Mouse (Mus musculus): ENCODE measurements at regions not wholly inside any gene's neighbourhood (a gene's known extent, or its start where the extent isn't known, plus 50 kb on each side); places are given as distances from the start of the nearest gene placed in this dataset.

- in situ Hi-C loops (cut with MboI; ENCODE audit: low sequenced_read_pairs in 2 of 2, unreplicated experiment in 2 of 2), result no loop called here
- no peaks in the 10 kb centered on the region for H3K9me3 ChIP-seq (ENCODE audit: control insufficient read depth, insufficient read depth, low read depth, low read length)
- H3K27ac ChIP-seq (ENCODE audit: insufficient read depth, low read depth, low read length, poor library complexity, severe bottlenecking), result no peak overlapping the region
- H3K4me1 ChIP-seq (ENCODE audit: control insufficient read depth in 2 of 2, insufficient read depth in 2 of 2, low read length in 2 of 2, poor library complexity in 1 of 2), result no peaks in the 10 kb centered on the region
- TF ChIP-seq ZC3H11A (IDR thresholded peaks at IDR 0.05; ENCODE audit: borderline replicate concordance, low read depth, low read length) (no peak), MAFK (IDR thresholded peaks at IDR 0.05; ENCODE audit: insufficient read depth, low read depth, low read length) (no peak), HCFC1 (IDR thresholded peaks at IDR 0.05; ENCODE audit: borderline replicate concordance, insufficient read depth, low read length) (no peak), CHD2 (IDR thresholded peaks at IDR 0.05; ENCODE audit: low read depth, low read length) (no peak), ZNF384 (IDR thresholded peaks at IDR 0.05; ENCODE audit: low read depth, low read length) (no peak)
- no peak overlapping the region for H3K4me3 ChIP-seq (ENCODE audit: insufficient read depth in 1 of 2, low read depth in 1 of 2, low read length in 2 of 2, poor library complexity in 1 of 2, severe bottlenecking in 1 of 2)
- no peak for DNase-seq (ENCODE audit: low read depth, low spot score)
- H3K9ac ChIP-seq (ENCODE audit: insufficient read depth, low read depth, low read length, poor library complexity, severe bottlenecking), result no peak overlapping the region
- no peaks in the 10 kb centered on the region for H3K36me3 ChIP-seq (ENCODE audit: control insufficient read depth, insufficient read depth, low read length, poor library complexity, severe bottlenecking)
Observed at GRCm38 (mm10) chr1:61437603-61438002, 201.0 kb upstream of the Pard3b start.

- DNase-seq (ENCODE audit: low read depth, low spot score), result no peak
- no peak overlapping the region for H3K9ac ChIP-seq (ENCODE audit: insufficient read depth, low read depth, low read length, poor library complexity, severe bottlenecking)
- no peak overlapping the region for H3K27ac ChIP-seq (ENCODE audit: insufficient read depth, low read depth, low read length, poor library complexity, severe bottlenecking)
- H3K4me3 ChIP-seq (ENCODE audit: insufficient read depth in 1 of 2, low read depth in 1 of 2, low read length in 2 of 2, poor library complexity in 1 of 2, severe bottlenecking in 1 of 2), result no peak overlapping the region
- no peaks in the 10 kb centered on the region for H3K36me3 ChIP-seq (ENCODE audit: control insufficient read depth, insufficient read depth, low read length, poor library complexity, severe bottlenecking)
- no peaks in the 10 kb centered on the region for H3K9me3 ChIP-seq (ENCODE audit: control insufficient read depth, insufficient read depth, low read depth, low read length)
- TF ChIP-seq ZNF384 (IDR thresholded peaks at IDR 0.05; ENCODE audit: low read depth, low read length), result no peak
- no peak for TF ChIP-seq CHD2 (IDR thresholded peaks at IDR 0.05; ENCODE audit: low read depth, low read length)
- in situ Hi-C loops (cut with MboI; ENCODE audit: low sequenced_read_pairs in 2 of 2, unreplicated experiment in 2 of 2), result no loop called here
- H3K4me1 ChIP-seq (ENCODE audit: control insufficient read depth in 2 of 2, insufficient read depth in 2 of 2, low read length in 2 of 2, poor library complexity in 1 of 2), result no peaks in the 10 kb centered on the region
Observed at GRCm38 (mm10) chr1:61461435-61461834, 177.2 kb upstream of the Pard3b start.

- in situ Hi-C loops (cut with MboI; ENCODE audit: low sequenced_read_pairs in 2 of 2, unreplicated experiment in 2 of 2), result no loop called here
Observed at GRCm38 (mm10) chr1:61470617-61471214, 167.9 kb upstream of the Pard3b start.

GRCm38 (mm10) chr1:61471779-61472578 lies 166.6 kb upstream of the Pard3b start:
- Histone ChIP-seq H3K9ac (ENCODE audit: insufficient read depth, low read depth, low read length, poor library complexity, severe bottlenecking) (no peak overlapping the region), H3K4me3 (ENCODE audit: insufficient read depth in 1 of 2, low read depth in 1 of 2, low read length in 2 of 2, poor library complexity in 1 of 2, severe bottlenecking in 1 of 2) (no peak overlapping the region), H3K27ac (ENCODE audit: insufficient read depth, low read depth, low read length, poor library complexity, severe bottlenecking) (no peak overlapping the region), H3K4me1 (ENCODE audit: control insufficient read depth in 2 of 2, insufficient read depth in 2 of 2, low read length in 2 of 2, poor library complexity in 1 of 2) (no peaks in the 10 kb centered on the region), H3K9me3 (ENCODE audit: control insufficient read depth, insufficient read depth, low read depth, low read length) (no peaks in the 10 kb centered on the region), H3K36me3 (ENCODE audit: control insufficient read depth, insufficient read depth, low read length, poor library complexity, severe bottlenecking) (no peaks in the 10 kb centered on the region)
- no peak for TF ChIP-seq CHD2 (IDR thresholded peaks at IDR 0.05; ENCODE audit: low read depth, low read length)
- no peak for DNase-seq (ENCODE audit: low read depth, low spot score)
- in situ Hi-C loops (cut with MboI; ENCODE audit: low sequenced_read_pairs in 2 of 2, unreplicated experiment in 2 of 2), result no loop called here

More at GRCm38 (mm10) chr1:61470617-61471214, 167.9 kb upstream of the Pard3b start:
- Histone ChIP-seq H3K9me3 (ENCODE audit: control insufficient read depth, insufficient read depth, low read depth, low read length) (no peaks in the 10 kb centered on the region), H3K4me1 (ENCODE audit: control insufficient read depth in 2 of 2, insufficient read depth in 2 of 2, low read length in 2 of 2, poor library complexity in 1 of 2) (no peaks in the 10 kb centered on the region), H3K9ac (ENCODE audit: insufficient read depth, low read depth, low read length, poor library complexity, severe bottlenecking) (no peak overlapping the region), H3K36me3 (ENCODE audit: control insufficient read depth, insufficient read depth, low read length, poor library complexity, severe bottlenecking) (no peaks in the 10 kb centered on the region), H3K4me3 (ENCODE audit: insufficient read depth in 1 of 2, low read depth in 1 of 2, low read length in 2 of 2, poor library complexity in 1 of 2, severe bottlenecking in 1 of 2) (no peak overlapping the region), H3K27ac (ENCODE audit: insufficient read depth, low read depth, low read length, poor library complexity, severe bottlenecking) (no peak overlapping the region)
- DNase-seq (ENCODE audit: low read depth, low spot score), result no peak
- TF ChIP-seq HCFC1 (IDR thresholded peaks at IDR 0.05; ENCODE audit: borderline replicate concordance, insufficient read depth, low read length) (no peak), ZC3H11A (IDR thresholded peaks at IDR 0.05; ENCODE audit: borderline replicate concordance, low read depth, low read length) (no peak), CHD2 (IDR thresholded peaks at IDR 0.05; ENCODE audit: low read depth, low read length) (no peak)

Data from ES-E14 (cell line).